ENCODE assay signal across 8 mouse cellular contexts in the genomic region with DNA sequence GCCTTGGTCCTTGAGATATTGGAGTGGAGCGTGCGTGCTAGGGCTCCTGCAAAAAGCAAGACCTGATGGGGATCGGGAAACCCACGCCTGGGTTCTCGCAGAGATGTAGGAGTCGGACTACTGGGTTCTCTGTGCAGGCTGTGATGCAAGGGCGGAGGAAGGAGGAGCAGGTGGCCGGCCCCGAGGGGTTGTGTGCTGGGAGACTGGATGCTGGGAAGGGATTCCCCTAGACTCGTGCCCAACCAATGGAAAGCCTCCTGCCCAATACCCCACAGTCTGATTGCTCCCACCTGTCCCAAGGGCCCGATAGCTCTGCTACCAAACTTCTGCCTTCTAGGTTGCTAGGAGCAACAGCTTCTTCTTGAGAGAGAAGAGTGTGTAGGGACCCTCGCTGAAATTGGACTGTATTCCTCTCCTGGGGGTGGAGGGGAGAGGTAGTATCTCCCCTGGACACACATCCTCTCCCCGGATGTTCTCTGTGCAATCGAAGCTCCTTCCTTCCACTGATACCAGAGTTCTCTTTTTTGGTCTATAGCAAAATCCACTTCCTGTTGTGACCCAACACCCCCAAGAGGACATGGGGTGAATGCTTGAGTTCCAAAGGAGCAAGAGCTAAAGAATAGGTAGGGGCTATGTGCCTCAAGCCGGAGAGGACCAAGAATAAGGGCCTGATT. TPM values are rescaled to one million over a fixed set of nuclear protein-coding genes. Genes with fewer than 3 reads are reported as not detected.
DNase-seq lines count a peak whose midpoint lies in the region; ATAC-seq and TF ChIP-seq lines count a peak whose summit lies in the region.

No protein-coding gene starts in this region.

- H3K4me3 ChIP-seq in embryonic facial prominence, embryonic 12.5 days, result peak overlapping the region; percentile 76
- peak overlapping the region; percentile 73 for H3K4me3 ChIP-seq in hindbrain, embryonic 13.5 days
- peak overlapping the region; percentile 72 for H3K4me3 ChIP-seq in liver, embryonic 16.5 days (ENCODE audit: low read depth, low read length)
- peak overlapping the region; percentile 66 for H3K4me3 ChIP-seq in olfactory bulb, adult 2 months (ENCODE audit: insufficient read depth, low read depth, low read length)

- H3K4me2 ChIP-seq in embryonic facial prominence, embryonic 12.5 days (replicated peaks), result peak overlapping the region; percentile 81
- peak overlapping the region; percentile 77 for H3K4me2 ChIP-seq in hindbrain, embryonic 13.5 days
- peak overlapping the region; percentile 87 for H3K4me2 ChIP-seq in liver, embryonic 16.5 days (ENCODE audit: low read depth, low read length)

- no peaks in the 10 kb centered on the region for H3K9me3 ChIP-seq in embryonic facial prominence, embryonic 12.5 days
- H3K9me3 ChIP-seq in hindbrain, embryonic 13.5 days, result no peaks in the 10 kb centered on the region
- no peaks in the 10 kb centered on the region for H3K9me3 ChIP-seq in liver, embryonic 16.5 days (replicated peaks; ENCODE audit: control insufficient read depth, low read length)

- ATAC-seq in CD4-positive, CD25-positive, alpha-beta regulatory T cell, adult 4 months, result peak; percentile 24
- peak; percentile 30; the same call in 1 of the 2 replicates for ATAC-seq in embryonic facial prominence, embryonic 12.5 days (ENCODE audit: insufficient number of reproducible peaks, insufficient read depth, low FRiP score, low TSS enrichment)
- no peak; the same call in 1 of the 2 replicates for ATAC-seq in hindbrain, embryonic 13.5 days (ENCODE audit: low FRiP score)
- peak; percentile 5; the same call in 1 of the 2 replicates for ATAC-seq in liver, embryonic 16.5 days (ENCODE audit: low read depth)

- peaks cover 15% of the 10 kb centered on the region for H3K4me1 ChIP-seq in embryonic facial prominence, embryonic 12.5 days
- H3K4me1 ChIP-seq in hindbrain, embryonic 13.5 days (replicated peaks), result peaks cover 36% of the 10 kb centered on the region
- H3K4me1 ChIP-seq in liver, embryonic 16.5 days (ENCODE audit: control insufficient read depth, low read depth, low read length), result peaks cover 15% of the 10 kb centered on the region
- H3K4me1 ChIP-seq in olfactory bulb, adult 2 months (ENCODE audit: control insufficient read depth, insufficient read depth, low read length), result peaks cover 11% of the 10 kb centered on the region

- H3K27ac ChIP-seq in embryonic facial prominence, embryonic 12.5 days, result peak overlapping the region; percentile 83
- H3K27ac ChIP-seq in hindbrain, embryonic 13.5 days, result peak overlapping the region; percentile 96
- H3K27ac ChIP-seq in liver, embryonic 16.5 days (ENCODE audit: low read length), result peak overlapping the region; percentile 78
- peak overlapping the region; percentile 36 for H3K27ac ChIP-seq in olfactory bulb, adult 2 months (ENCODE audit: insufficient read depth, low read depth, low read length)

- TF ChIP-seq POLR2A in olfactory bulb, adult 2 months (IDR thresholded peaks at IDR 0.05; ENCODE audit: insufficient read depth, low read depth, low read length), result no peak

- H3K36me3 ChIP-seq in embryonic facial prominence, embryonic 12.5 days, result peaks cover 20% of the 10 kb centered on the region
- peaks cover 29% of the 10 kb centered on the region for H3K36me3 ChIP-seq in hindbrain, embryonic 13.5 days
- H3K36me3 ChIP-seq in liver, embryonic 16.5 days (ENCODE audit: control insufficient read depth, insufficient read depth), result peaks cover under 1% of the 10 kb centered on the region

- H3K9ac ChIP-seq in embryonic facial prominence, embryonic 12.5 days, result peak overlapping the region; percentile 81
- H3K9ac ChIP-seq in hindbrain, embryonic 13.5 days, result peak overlapping the region; percentile 94
- peak overlapping the region; percentile 76 for H3K9ac ChIP-seq in liver, embryonic 16.5 days (ENCODE audit: low read depth, low read length)

- intact Hi-C loops in heart, postnatal 10 days (cut with DNase I), result loop anchor here (1.0 to 5.0 kb wide), 5 partner anchors 18 to 324 kb away; a partner anchor contains a TSS

- no peak for TF ChIP-seq CTCF in olfactory bulb, adult 2 months (IDR thresholded peaks at IDR 0.05; ENCODE audit: insufficient read depth, low read depth, low read length)

- peak; percentile 30 to 46 for DNase-seq in heart, adult 9 months (ENCODE audit: low spot score in 2 of 2)
- no peak for DNase-seq in heart, postnatal 10 days
- no peak for DNase-seq in adrenal gland, postnatal 4 days (ENCODE audit: low spot score in 2 of 2)

- no peaks in the 10 kb centered on the region for H3K27me3 ChIP-seq in embryonic facial prominence, embryonic 12.5 days
- no peaks in the 10 kb centered on the region for H3K27me3 ChIP-seq in hindbrain, embryonic 13.5 days
- no peaks in the 10 kb centered on the region for H3K27me3 ChIP-seq in liver, embryonic 16.5 days (ENCODE audit: control insufficient read depth, insufficient read depth, low read depth, low read length)

- 8% methylated on average over 15 of the region's 15 CpGs for WGBS in embryonic facial prominence, embryonic 12.5 days
- WGBS in hindbrain, embryonic 13.5 days, result 8% methylated on average over 15 of the region's 15 CpGs
- 1% methylated on average over 15 of the region's 15 CpGs for WGBS in liver, embryonic 16.5 days (ENCODE audit: insufficient replicate concordance)
- WGBS in olfactory bulb, adult 2 months, result 4% methylated on average over 15 of the region's 15 CpGs

RNA-seq across cellular contexts. Expression of a gene that starts 0.6 kb away (rescaled TPM):
- 10 to 100 TPM; 13.0 to 15.1 TPM for total RNA-seq in heart, postnatal 10 days (2021)
- 10 to 100 TPM; 47.0 to 64.1 TPM for polyA plus RNA-seq in CD4-positive, CD25-positive, alpha-beta regulatory T cell, adult 4 months (2017; shearing (Covaris generic))
- 21.7 and 23.7 TPM in 2 replicates for polyA plus RNA-seq in embryonic facial prominence, embryonic 12.5 days (2016; fragmentation: Nextera tagmentation; extraction: Ambion mirVana)
- polyA plus RNA-seq in hindbrain, embryonic 13.5 days (2015; fragmentation: Nextera tagmentation; extraction: Ambion mirVana), result 47.6 and 50.2 TPM in 2 replicates
- 15.0 and 15.8 TPM in 2 replicates for polyA plus RNA-seq in liver, embryonic 16.5 days (2015; fragmentation: Nextera tagmentation; extraction: Ambion mirVana)
- polyA plus RNA-seq in olfactory bulb, adult 2 months (2012; ENCODE audit: insufficient read depth, insufficient read length, low replicate concordance, missing spikeins), result not detected in 2 replicates
- total RNA-seq in adrenal gland, postnatal 4 days (2021), result 10 to 100 TPM; 30.4 to 32.3 TPM

RNA-seq across cellular contexts. Expression of a gene that starts 18.7 kb away (rescaled TPM):
- total RNA-seq in heart, postnatal 10 days (2021), result 10 to 100 TPM in 1 of 2 experiments, 1 to 10 TPM in 1; 8.2 to 13.4 TPM
- polyA plus RNA-seq in CD4-positive, CD25-positive, alpha-beta regulatory T cell, adult 4 months (2017; shearing (Covaris generic)), result 10 to 100 TPM; 84.3 to 85.7 TPM
- polyA plus RNA-seq in embryonic facial prominence, embryonic 12.5 days (2016; fragmentation: Nextera tagmentation; extraction: Ambion mirVana), result 41.4 and 44.5 TPM in 2 replicates
- 43.2 and 45.5 TPM in 2 replicates for polyA plus RNA-seq in hindbrain, embryonic 13.5 days (2015; fragmentation: Nextera tagmentation; extraction: Ambion mirVana)
- 12.8 and 13.7 TPM in 2 replicates for polyA plus RNA-seq in liver, embryonic 16.5 days (2015; fragmentation: Nextera tagmentation; extraction: Ambion mirVana)
- polyA plus RNA-seq in olfactory bulb, adult 2 months (2012; ENCODE audit: insufficient read depth, insufficient read length, low replicate concordance, missing spikeins), result not detected in 2 replicates
- 10 to 100 TPM; 17.3 to 18.6 TPM for total RNA-seq in adrenal gland, postnatal 4 days (2021)

RNA-seq across cellular contexts. Expression of a gene that starts 23.2 kb away (rescaled TPM):
- total RNA-seq in heart, postnatal 10 days (2021), result 10 to 100 TPM; 22.3 to 26.1 TPM
- polyA plus RNA-seq in CD4-positive, CD25-positive, alpha-beta regulatory T cell, adult 4 months (2017; shearing (Covaris generic)), result 1 to 10 TPM; 4.4 to 7.7 TPM
- polyA plus RNA-seq in embryonic facial prominence, embryonic 12.5 days (2016; fragmentation: Nextera tagmentation; extraction: Ambion mirVana), result 41.9 and 46.4 TPM in 2 replicates
- polyA plus RNA-seq in hindbrain, embryonic 13.5 days (2015; fragmentation: Nextera tagmentation; extraction: Ambion mirVana), result 33.3 and 33.6 TPM in 2 replicates
- 11.1 and 13.1 TPM in 2 replicates for polyA plus RNA-seq in liver, embryonic 16.5 days (2015; fragmentation: Nextera tagmentation; extraction: Ambion mirVana)
- not detected in 2 replicates for polyA plus RNA-seq in olfactory bulb, adult 2 months (2012; ENCODE audit: insufficient read depth, insufficient read length, low replicate concordance, missing spikeins)
- total RNA-seq in adrenal gland, postnatal 4 days (2021), result 10 to 100 TPM; 37.2 to 40.5 TPM

RNA-seq across cellular contexts. Expression of a gene that starts 26.2 kb away (rescaled TPM):
- 1 to 10 TPM; 1.4 to 2.1 TPM for total RNA-seq in heart, postnatal 10 days (2021)
- not detected for polyA plus RNA-seq in CD4-positive, CD25-positive, alpha-beta regulatory T cell, adult 4 months (2017; shearing (Covaris generic))
- polyA plus RNA-seq in embryonic facial prominence, embryonic 12.5 days (2016; fragmentation: Nextera tagmentation; extraction: Ambion mirVana), result 0.27 and 0.46 TPM in 2 replicates
- 0.45 and 0.98 TPM in 2 replicates for polyA plus RNA-seq in hindbrain, embryonic 13.5 days (2015; fragmentation: Nextera tagmentation; extraction: Ambion mirVana)
- polyA plus RNA-seq in liver, embryonic 16.5 days (2015; fragmentation: Nextera tagmentation; extraction: Ambion mirVana), result 0.42 and 0.87 TPM in 2 replicates
- not detected in 2 replicates for polyA plus RNA-seq in olfactory bulb, adult 2 months (2012; ENCODE audit: insufficient read depth, insufficient read length, low replicate concordance, missing spikeins)
- total RNA-seq in adrenal gland, postnatal 4 days (2021), result 1 to 10 TPM; 2.2 to 2.3 TPM

RNA-seq across cellular contexts. Expression of a gene that starts 26.8 kb away (rescaled TPM):
- 1 to 10 TPM; 7.2 to 7.7 TPM for total RNA-seq in heart, postnatal 10 days (2021)
- polyA plus RNA-seq in CD4-positive, CD25-positive, alpha-beta regulatory T cell, adult 4 months (2017; shearing (Covaris generic)), result under 1 TPM; 0.43 to 0.87 TPM
- polyA plus RNA-seq in embryonic facial prominence, embryonic 12.5 days (2016; fragmentation: Nextera tagmentation; extraction: Ambion mirVana), result 1.4 and 2.2 TPM in 2 replicates
- polyA plus RNA-seq in hindbrain, embryonic 13.5 days (2015; fragmentation: Nextera tagmentation; extraction: Ambion mirVana), result 4.6 and 6.7 TPM in 2 replicates
- 2.6 and 3.0 TPM in 2 replicates for polyA plus RNA-seq in liver, embryonic 16.5 days (2015; fragmentation: Nextera tagmentation; extraction: Ambion mirVana)
- polyA plus RNA-seq in olfactory bulb, adult 2 months (2012; ENCODE audit: insufficient read depth, insufficient read length, low replicate concordance, missing spikeins), result not detected in 2 replicates
- 1 to 10 TPM; 5.8 to 7.4 TPM for total RNA-seq in adrenal gland, postnatal 4 days (2021)

Comparison
In these comparisons a context has a peak if more than half of its experiments do, and no peak if none do; other contexts are left out.
1. DNase-seq: peak in heart, adult 9 months (2 of 2); none in heart, postnatal 10 days (0 of 2) and adrenal gland, postnatal 4 days (0 of 2).
2. H3K27ac ChIP-seq: peak in every context shown above with its lines; median percentile 96 in hindbrain, embryonic 13.5 days; 83 in embryonic facial prominence, embryonic 12.5 days; 78 in liver, embryonic 16.5 days; 36 in olfactory bulb, adult 2 months.
3. RNA of a gene that starts 0.6 kb away (polyA plus RNA-seq): 47.0 to 64.1 TPM in CD4-positive, CD25-positive, alpha-beta regulatory T cell, adult 4 months, 47.6 to 50.2 TPM in hindbrain, embryonic 13.5 days, 21.7 to 23.7 TPM in embryonic facial prominence, embryonic 12.5 days and 15.0 to 15.8 TPM in liver, embryonic 16.5 days; not detected in olfactory bulb, adult 2 months; every median in the first group is over 10 times any median in the second.
4. RNA of a gene that starts 18.7 kb away (polyA plus RNA-seq): 84.3 to 85.7 TPM in CD4-positive, CD25-positive, alpha-beta regulatory T cell, adult 4 months, 43.2 to 45.5 TPM in hindbrain, embryonic 13.5 days, 41.4 to 44.5 TPM in embryonic facial prominence, embryonic 12.5 days and 12.8 to 13.7 TPM in liver, embryonic 16.5 days; not detected in olfactory bulb, adult 2 months; every median in the first group is over 10 times any median in the second.
5. Peak in every context shown above with its lines, with median percentiles within 50 percentile points of each other: H3K4me2 ChIP-seq, H3K4me3 ChIP-seq and H3K9ac ChIP-seq.